Mouse (Mus musculus) forebrain, postnatal 0 days (tissue): ENCODE measurements around the gene Gm47841. TPM values are rescaled to one million over a fixed set of nuclear protein-coding genes. Genes with fewer than 3 reads are reported as not detected.

Experiments
- ATAC-seq: fragments of 200-750 bp; cut with Nextera tagmentation; 2 replicates; pipeline ENCODE4 v1.8.0; 2017; ENCODE audit warnings: mild to moderate bottlenecking, moderate library complexity
- DNase-seq: peaks from one replicate; pipeline ENCODE4 v3.0.0-alpha.2; 2015
- H3K27ac ChIP-seq: fragments of 300-500 bp; sonication (generic); 2 replicates; pipeline ENCODE4 v1.5.1; 2014; ENCODE audit warnings: low read depth, mild to moderate bottlenecking, antibody characterized with exemption, low read length, moderate library complexity, mixed read lengths
- H3K27me3 ChIP-seq: fragments of 300-500 bp; sonication (generic); 2 replicates; pipeline ENCODE4 v1.6.1; 2014; ENCODE audit warnings: mild to moderate bottlenecking, low read length, mixed read lengths; ENCODE audit not compliant: insufficient read depth
- H3K36me3 ChIP-seq: fragments of 300-500 bp; sonication (generic); 2 replicates; pipeline ENCODE4 v1.6.1; 2014; ENCODE audit warnings: mild to moderate bottlenecking, moderate library complexity; ENCODE audit not compliant: insufficient read depth
- H3K4me1 ChIP-seq: fragments of 300-500 bp; sonication (generic); 2 replicates; pipeline ENCODE4 v1.6.1; 2014; ENCODE audit warnings: antibody characterized with exemption; ENCODE audit not compliant: insufficient read depth
- H3K4me2 ChIP-seq: fragments of 300-500 bp; sonication (generic); 2 replicates; pipeline ENCODE4 v1.6.1; 2014; ENCODE audit warnings: low read depth, mild to moderate bottlenecking, moderate library complexity
- H3K4me3 ChIP-seq: fragments of 300-500 bp; sonication (generic); 2 replicates; pipeline ENCODE4 v1.5.1; 2014; ENCODE audit warnings: low read depth, low read length, mixed read lengths
- H3K9ac ChIP-seq: fragments of 300-500 bp; sonication (generic); 2 replicates; pipeline ENCODE4 v1.6.1; 2014; ENCODE audit warnings: mild to moderate bottlenecking
- H3K9me3 ChIP-seq: fragments of 300-500 bp; sonication (generic); 2 replicates; pipeline ENCODE4 v1.6.1; 2016; ENCODE audit warnings: low read length
- CTCF ChIP-seq: sonication (generic); IDR thresholded peaks from 2 replicates; pipeline ENCODE4 v1.5.1; 2016; ENCODE audit warnings: antibody characterized with exemption, control low read depth, low read depth
- WGBS: fragments of 180-500 bp; shearing (Covaris S2); extraction: QIAGEN DNeasy Blood & Tissue Kit; methylation state at CpG from one replicate; pipeline ENCODE4 v1.1.7; 2014; 5-methylcytosine and 5-hydroxymethylcytosine counted together
- polyA plus RNA-seq: library from polyadenylated mRNA; unstranded; fragments of >200 nt; fragmentation: Nextera tagmentation; extraction: Ambion mirVana; gene quantifications from 2 replicates; pipeline ENCODE4 v1.2.1, GENCODE M21; 2015
- total RNA-seq: library from RNA; depleted of rRNA; stranded (reverse); fragments of >200 nt; gene quantifications from 2 replicates; pipeline ENCODE4 v1.2.3, GENCODE M21; 2014

Gene Gm47841
- total and polyA plus RNA-seq, 2 experiments from 2014 or later, result not detected

- Histone ChIP-seq H3K27ac (no peak overlapping the region), H3K9ac (no peak overlapping the region), H3K4me2 (no peak overlapping the region), H3K36me3 (no peaks in the 10 kb centered on the region), H3K4me3 (no peak overlapping the region), H3K9me3 (no peaks in the 10 kb centered on the region), H3K27me3 (no peaks in the 10 kb centered on the region), H3K4me1 (no peaks in the 10 kb centered on the region)
- no peak for DNase-seq
- no peak for TF ChIP-seq CTCF
- WGBS, result 24% methylated on average over 7 of the region's 9 CpGs
- no peak for ATAC-seq
Measured at GRCm38 (mm10) chr15:101066920-101067696, 19.9 kb upstream of the Gm47841 start.

GRCm38 (mm10) chr15:101066364-101066847, 19.2 kb upstream of the Gm47841 start:
- WGBS, result 16% methylated on average over 5 of the region's 6 CpGs
- H3K36me3 ChIP-seq, result no peaks in the 10 kb centered on the region
- no peaks in the 10 kb centered on the region for H3K27me3 ChIP-seq
- TF ChIP-seq CTCF, result no peak
- H3K4me3 ChIP-seq, result no peak overlapping the region
- H3K27ac ChIP-seq, result no peak overlapping the region
- DNase-seq (no peak), ATAC-seq (no peak)
- H3K4me2 ChIP-seq, result no peak overlapping the region
- H3K4me1 ChIP-seq, result no peaks in the 10 kb centered on the region
- H3K9ac ChIP-seq, result no peak overlapping the region
- no peaks in the 10 kb centered on the region for H3K9me3 ChIP-seq

DNA sequence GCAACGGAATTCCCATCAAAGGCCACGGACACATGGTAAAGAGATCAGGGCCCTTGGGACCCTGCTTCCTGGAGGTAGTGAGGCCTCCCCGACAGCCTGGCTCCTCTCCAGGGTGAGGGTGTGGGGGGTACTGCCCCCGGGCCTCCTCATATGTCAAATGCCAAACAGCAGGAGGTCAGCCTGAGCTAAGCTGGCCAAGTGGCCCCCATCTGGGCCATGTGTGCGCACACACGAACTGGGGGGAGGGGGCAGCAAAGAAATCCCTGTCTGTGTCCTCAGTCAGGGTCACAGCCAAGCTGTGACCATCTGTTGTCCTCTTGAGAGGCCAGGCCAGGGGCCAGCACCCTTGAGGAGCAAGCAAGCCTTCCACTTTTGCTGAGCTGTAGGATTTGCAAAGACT, 17.9 kb upstream of the Gm47841 start:
- no peak for ATAC-seq
- Histone ChIP-seq H3K9me3 (no peaks in the 10 kb centered on the region), H3K27ac (no peak overlapping the region), H3K4me3 (no peak overlapping the region), H3K9ac (no peak overlapping the region), H3K36me3 (no peaks in the 10 kb centered on the region), H3K27me3 (no peaks in the 10 kb centered on the region), H3K4me1 (no peaks in the 10 kb centered on the region), H3K4me2 (no peak overlapping the region)
- no peak for DNase-seq
- no peak for TF ChIP-seq CTCF
- WGBS, result 44% methylated on average over 6 of the region's 6 CpGs

- Histone ChIP-seq H3K4me3 (no peak overlapping the region), H3K9ac (no peak overlapping the region), H3K27me3 (no peaks in the 10 kb centered on the region), H3K4me2 (no peak overlapping the region), H3K36me3 (no peaks in the 10 kb centered on the region), H3K9me3 (no peaks in the 10 kb centered on the region), H3K27ac (no peak overlapping the region), H3K4me1 (no peaks in the 10 kb centered on the region)
- no peak for TF ChIP-seq CTCF
- WGBS, result 51% methylated on average over 11 of the region's 11 CpGs
- ATAC-seq (no peak), DNase-seq (no peak)
Measured at GRCm38 (mm10) chr15:101060280-101060852, 13.2 kb upstream of the Gm47841 start.

- Histone ChIP-seq H3K4me2 (no peak overlapping the region), H3K27me3 (no peaks in the 10 kb centered on the region), H3K9me3 (no peaks in the 10 kb centered on the region), H3K9ac (no peak overlapping the region), H3K4me1 (no peaks in the 10 kb centered on the region), H3K4me3 (no peak overlapping the region), H3K36me3 (no peaks in the 10 kb centered on the region), H3K27ac (no peak overlapping the region)
- DNase-seq, result no peak
- 17% methylated on average over 9 of the region's 9 CpGs for WGBS
- TF ChIP-seq CTCF, result no peak
- no peak for ATAC-seq
Measured at GRCm38 (mm10) chr15:101059570-101060279, 12.5 kb upstream of the Gm47841 start.

- Histone ChIP-seq H3K9ac (no peak overlapping the region), H3K36me3 (no peaks in the 10 kb centered on the region), H3K4me1 (no peaks in the 10 kb centered on the region), H3K9me3 (0 out of 2 replicates have a peak, but pooled peaks cover 4% of the 10 kb centered on the region), H3K4me2 (no peak overlapping the region), H3K27me3 (peaks cover 21% of the 10 kb centered on the region), H3K4me3 (no peak overlapping the region), H3K27ac (no peak overlapping the region)
- peak; percentile 85 for TF ChIP-seq CTCF
- ATAC-seq (peak; percentile 88), DNase-seq (peak; percentile 80)
- WGBS, result 40% methylated on average over 10 of the region's 10 CpGs
Measured at GRCm38 (mm10) chr15:101056225-101056624, 9.0 kb upstream of the Gm47841 start.

DNA sequence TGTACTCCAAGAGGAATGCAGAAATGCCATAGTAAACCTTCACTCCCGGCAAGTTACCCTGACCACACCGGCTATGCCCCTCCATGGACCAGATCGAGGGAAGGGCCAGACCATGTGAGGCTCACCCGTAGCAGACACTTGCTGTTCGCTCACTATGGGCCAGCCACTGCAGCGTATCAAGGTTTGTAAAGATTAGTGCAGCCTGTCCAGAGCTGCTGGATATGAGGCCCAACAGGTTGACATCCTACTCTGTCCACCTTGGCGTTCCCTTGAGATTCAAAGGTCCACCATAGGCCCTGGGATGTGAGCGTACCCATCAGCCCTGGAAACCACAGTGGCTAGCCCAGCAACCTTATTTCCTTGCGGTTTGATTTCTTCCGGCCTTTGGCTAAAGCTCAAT, 7.3 kb upstream of the Gm47841 start:
- Histone ChIP-seq H3K4me3 (no peak overlapping the region), H3K9ac (no peak overlapping the region), H3K4me1 (no peaks in the 10 kb centered on the region), H3K36me3 (no peaks in the 10 kb centered on the region), H3K9me3 (0 out of 2 replicates have a peak, but pooled peaks cover 4% of the 10 kb centered on the region), H3K27ac (no peak overlapping the region), H3K4me2 (no peak overlapping the region), H3K27me3 (peaks cover 27% of the 10 kb centered on the region)
- DNase-seq (no peak), ATAC-seq (no peak)
- no peak for TF ChIP-seq CTCF
- WGBS, result 86% methylated on average over 10 of the region's 10 CpGs
